Mouse (Mus musculus): ENCODE data around the gene Cage1. TPM values are rescaled to one million over a fixed set of nuclear protein-coding genes. Genes with fewer than 3 reads are reported as not detected.
A peak's percentile ranks its signal among the peaks of the same experiment; 100 is the strongest.

The Cage1 gene
- polyA plus RNA-seq, 1 experiment from 2014 or later, result 2.6 TPM

DNA sequence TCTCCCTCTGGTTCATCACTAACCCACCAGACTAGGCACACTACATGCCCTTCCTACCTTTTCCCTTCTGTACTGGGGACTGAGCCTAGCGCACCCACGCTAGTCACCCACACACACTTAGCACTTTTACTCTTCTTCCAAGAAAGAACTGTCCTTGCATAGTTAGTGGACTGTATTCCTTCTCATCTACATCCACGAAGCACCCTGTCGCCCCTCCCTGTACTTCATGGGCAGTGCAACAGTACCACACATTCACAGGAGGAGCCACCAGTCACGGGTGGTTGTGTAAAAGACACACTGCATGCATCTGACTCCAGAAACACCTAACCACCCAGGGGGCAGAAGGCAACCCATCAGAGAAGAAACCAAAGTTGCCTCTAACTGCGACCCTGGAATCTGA is 62.8 kb downstream of the Cage1 start:
- Histone ChIP-seq H3K9me3 (no peaks in the 10 kb centered on the region), H3K27me3 (no peaks in the 10 kb centered on the region), H3K4me2 (replicated peaks) (no peak overlapping the region), H3K36me3 (peaks cover 28% of the 10 kb centered on the region), H3K9ac (replicated peaks) (no peak overlapping the region), H3K27ac (no peak overlapping the region), H3K4me1 (replicated peaks) (no peaks in the 10 kb centered on the region), H3K4me3 (replicated peaks) (no peak overlapping the region)
- ATAC-seq, result no peak
- WGBS, result 90% methylated on average over 6 of the region's 6 CpGs

DNA sequence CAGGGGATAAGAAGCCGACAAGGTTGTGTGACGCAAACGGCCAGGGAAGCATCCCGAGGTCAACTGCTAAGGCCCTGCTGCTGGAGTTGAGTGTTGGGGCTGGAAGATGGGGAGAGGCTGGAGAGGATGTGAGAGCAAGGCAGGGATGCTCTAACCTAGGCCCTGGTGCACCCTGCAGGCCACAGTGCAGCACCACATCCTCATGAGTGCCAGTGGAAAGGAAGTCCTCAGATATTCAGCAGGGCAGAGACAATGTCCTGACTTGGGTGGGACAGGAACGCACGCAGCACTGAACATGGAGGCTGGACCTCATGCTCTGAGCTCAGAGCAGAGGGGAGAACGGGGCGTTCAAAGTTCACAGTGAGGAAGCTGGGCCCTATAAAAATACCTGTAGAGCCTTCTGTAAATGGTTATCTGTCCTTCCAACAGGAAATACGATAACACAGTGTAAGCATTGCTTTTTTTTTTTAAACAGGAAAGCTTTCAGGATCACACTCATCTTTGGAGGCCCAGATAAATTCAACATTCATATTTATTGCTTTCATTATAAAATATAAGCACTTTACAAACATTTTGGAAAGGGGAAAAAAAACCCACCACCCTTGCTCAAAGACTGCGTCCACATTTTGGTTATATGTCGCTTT is 65.9 kb downstream of the Cage1 start:
- Histone ChIP-seq H3K4me3 (replicated peaks) (no peak overlapping the region), H3K9me3 (no peaks in the 10 kb centered on the region), H3K9ac (replicated peaks) (no peak overlapping the region), H3K4me2 (replicated peaks) (no peak overlapping the region), H3K27ac (no peak overlapping the region), H3K36me3 (peaks cover 4% of the 10 kb centered on the region; the same call in 1 of the 2 replicates), H3K27me3 (no peaks in the 10 kb centered on the region), H3K4me1 (replicated peaks) (peaks cover 19% of the 10 kb centered on the region)
- no peak for ATAC-seq
- WGBS, result 90% methylated on average over 11 of the region's 11 CpGs

DNA sequence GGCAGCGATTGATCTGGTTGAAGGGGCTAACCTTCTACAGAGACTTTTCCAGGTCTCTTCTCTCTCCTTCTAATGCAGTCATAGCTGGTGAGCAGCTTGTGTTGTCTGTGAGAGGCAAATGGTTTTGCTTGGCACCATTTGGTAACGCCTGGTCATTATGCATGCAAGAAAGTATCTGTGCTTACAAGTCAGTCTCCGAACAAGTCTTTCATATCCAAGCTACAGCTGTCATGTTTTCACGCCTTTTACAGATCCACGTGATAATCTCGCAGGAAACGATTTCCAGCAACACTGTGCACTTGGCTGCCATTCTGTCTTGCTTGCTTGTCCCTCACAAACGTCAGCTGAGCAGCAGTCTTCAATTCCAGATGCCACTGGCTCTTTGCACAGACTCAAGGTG is 66.9 kb downstream of the Cage1 start:
- no peak for ATAC-seq

DNA sequence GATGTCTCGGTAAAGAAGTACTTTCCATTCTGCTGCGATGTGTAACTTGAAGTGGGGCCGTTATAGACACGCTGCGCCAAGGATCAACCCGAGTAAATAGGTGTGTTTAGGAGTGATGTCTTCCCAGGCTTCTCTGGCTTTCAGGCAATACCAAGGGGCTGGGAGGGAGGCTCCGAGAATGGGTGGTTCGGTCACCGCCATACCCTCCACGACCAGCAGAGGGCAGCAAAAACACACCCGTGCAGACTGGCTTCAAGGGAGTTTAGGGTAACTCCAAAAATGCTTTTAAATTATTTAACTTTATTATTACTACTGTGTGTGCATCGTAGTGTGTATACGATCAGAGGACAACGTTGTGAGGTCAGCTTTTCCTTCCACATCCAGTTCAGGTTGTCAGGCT is 67.5 kb downstream of the Cage1 start:
- H3K9ac ChIP-seq (replicated peaks), result no peak overlapping the region
- no peak for ATAC-seq
- no peak overlapping the region for H3K27ac ChIP-seq
- no peaks in the 10 kb centered on the region for H3K36me3 ChIP-seq
- peaks cover 6% of the 10 kb centered on the region; the same call in 1 of the 2 replicates for H3K27me3 ChIP-seq
- peaks cover 24% of the 10 kb centered on the region for H3K4me1 ChIP-seq (replicated peaks)
- no peaks in the 10 kb centered on the region for H3K9me3 ChIP-seq
- no peak overlapping the region for H3K4me3 ChIP-seq (replicated peaks)
- WGBS, result 11% methylated on average over 14 of the region's 14 CpGs
- no peak overlapping the region for H3K4me2 ChIP-seq (replicated peaks)

More for the DNA sequence above, 66.9 kb downstream of the Cage1 start:
- peaks cover 19% of the 10 kb centered on the region for H3K4me1 ChIP-seq (replicated peaks)
- no peaks in the 10 kb centered on the region for H3K9me3 ChIP-seq
- H3K9ac ChIP-seq (replicated peaks), result 0 out of 2 replicates have a peak overlapping the region, but pooled peaks have one; percentile 3
- 72% methylated on average over 8 of the region's 8 CpGs for WGBS
- no peak overlapping the region for H3K27ac ChIP-seq
- no peak overlapping the region for H3K4me3 ChIP-seq (replicated peaks)
- no peaks in the 10 kb centered on the region for H3K36me3 ChIP-seq
- H3K27me3 ChIP-seq, result no peaks in the 10 kb centered on the region
- H3K4me2 ChIP-seq (replicated peaks), result no peak overlapping the region

DNA sequence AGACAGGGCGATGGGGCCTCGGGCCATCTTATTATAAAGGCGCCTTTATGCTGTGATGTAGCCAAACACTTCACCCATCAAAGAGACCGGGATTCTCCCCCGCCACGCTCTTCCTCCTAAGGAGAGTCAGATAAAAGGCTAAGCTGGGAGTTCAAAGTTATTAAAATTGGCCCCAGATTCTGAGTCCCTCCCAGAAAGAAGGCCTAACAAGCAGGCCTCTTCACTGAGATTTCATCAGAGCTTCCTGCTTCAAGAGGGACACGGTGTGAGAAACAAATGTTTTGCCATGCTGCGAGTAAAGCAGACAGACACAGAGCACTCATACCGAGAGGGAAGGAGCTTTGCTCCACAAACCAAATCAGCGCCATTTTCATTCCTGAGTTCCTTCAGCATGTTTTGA is 69.3 kb downstream of the Cage1 start:
- no peak overlapping the region; the same call in 1 of the 2 replicates for H3K4me2 ChIP-seq (replicated peaks)
- ATAC-seq, result no peak
- H3K36me3 ChIP-seq, result no peaks in the 10 kb centered on the region
- no peaks in the 10 kb centered on the region for H3K9me3 ChIP-seq
- WGBS, result 58% methylated on average over 10 of the region's 10 CpGs
- H3K27me3 ChIP-seq, result peaks cover 11% of the 10 kb centered on the region; the same call in 1 of the 2 replicates
- H3K4me3 ChIP-seq (replicated peaks), result no peak overlapping the region
- H3K9ac ChIP-seq (replicated peaks), result no peak overlapping the region
- peaks cover 36% of the 10 kb centered on the region for H3K4me1 ChIP-seq (replicated peaks)
- peak overlapping the region; percentile 39; the same call in 1 of the 2 replicates for H3K27ac ChIP-seq

DNA sequence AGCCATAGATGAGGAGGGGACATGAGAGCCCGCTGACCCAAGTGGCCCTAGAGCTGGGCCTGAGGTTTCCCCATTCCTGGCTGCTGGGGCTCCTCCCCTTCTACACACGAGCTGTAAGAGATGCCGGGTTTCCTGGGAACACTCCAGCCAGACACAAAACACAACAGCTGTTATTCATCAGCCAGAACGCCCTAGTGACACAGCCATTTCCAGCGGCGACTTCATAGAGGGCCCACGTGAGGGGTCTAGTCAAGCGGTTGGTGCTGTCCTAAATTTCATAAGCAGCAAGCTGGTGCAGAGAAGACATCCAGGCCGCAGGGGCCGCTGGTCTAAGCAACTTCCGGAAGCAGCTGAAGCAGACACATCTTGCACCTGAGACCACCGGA is 69.8 kb downstream of the Cage1 start:
- Histone ChIP-seq H3K27ac (peak overlapping the region; percentile 39; the same call in 1 of the 2 replicates), H3K9ac (replicated peaks) (no peak overlapping the region), H3K27me3 (peaks cover 11% of the 10 kb centered on the region; the same call in 1 of the 2 replicates), H3K36me3 (no peaks in the 10 kb centered on the region), H3K4me3 (replicated peaks) (no peak overlapping the region), H3K4me2 (replicated peaks) (no peak overlapping the region; the same call in 1 of the 2 replicates), H3K4me1 (replicated peaks) (peaks cover 36% of the 10 kb centered on the region), H3K9me3 (no peaks in the 10 kb centered on the region)
- WGBS, result 56% methylated on average over 12 of the region's 12 CpGs
- ATAC-seq, result 0 out of 2 replicates have a peak, but pooled peaks have one; percentile 15

DNA sequence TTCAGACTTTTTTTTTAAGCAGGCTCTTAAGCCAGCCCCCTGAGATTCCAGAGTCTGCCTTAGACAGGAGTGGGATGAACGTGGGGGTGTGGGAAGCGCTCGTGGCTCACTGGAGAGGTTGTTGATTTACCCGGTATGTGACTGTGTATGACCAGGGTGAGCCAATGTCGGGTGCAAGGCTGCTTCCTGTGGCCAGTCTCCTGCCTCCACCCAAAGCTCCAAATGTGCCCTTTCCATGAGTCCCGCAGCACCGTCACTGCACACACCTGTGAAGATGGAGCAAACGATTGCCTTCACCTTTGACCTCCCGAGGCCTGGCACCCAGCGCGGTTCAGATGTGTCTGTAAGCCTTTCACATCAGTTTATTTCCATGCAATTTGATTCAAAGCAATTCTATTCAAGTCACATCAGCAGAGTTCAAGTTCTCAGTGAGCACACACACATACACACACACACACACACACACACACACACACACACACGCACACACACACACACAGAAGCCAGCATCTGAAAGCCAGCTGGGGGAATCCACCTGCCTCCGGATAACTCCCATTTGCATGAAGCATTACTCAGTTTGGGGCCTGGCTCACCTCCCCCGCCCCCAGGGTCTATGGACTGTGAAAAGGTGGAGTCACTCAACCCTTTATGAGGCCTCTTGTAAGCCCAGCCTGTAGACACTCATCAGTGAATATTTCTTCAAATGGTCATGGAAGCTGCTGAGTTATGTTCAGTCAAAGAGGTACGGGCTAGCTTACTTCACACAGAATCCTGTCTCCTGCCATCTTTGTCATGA is 70.4 kb downstream of the Cage1 start:
- Histone ChIP-seq H3K4me3 (replicated peaks) (no peak overlapping the region), H3K27me3 (peaks cover 11% of the 10 kb centered on the region; the same call in 1 of the 2 replicates), H3K4me2 (replicated peaks) (no peak overlapping the region), H3K27ac (peak overlapping the region; percentile 39; the same call in 1 of the 2 replicates), H3K36me3 (no peaks in the 10 kb centered on the region), H3K9me3 (no peaks in the 10 kb centered on the region), H3K9ac (replicated peaks) (no peak overlapping the region), H3K4me1 (replicated peaks) (peaks cover 36% of the 10 kb centered on the region)
- ATAC-seq, result no peak
- WGBS, result 77% methylated on average over 15 of the region's 15 CpGs

DNA sequence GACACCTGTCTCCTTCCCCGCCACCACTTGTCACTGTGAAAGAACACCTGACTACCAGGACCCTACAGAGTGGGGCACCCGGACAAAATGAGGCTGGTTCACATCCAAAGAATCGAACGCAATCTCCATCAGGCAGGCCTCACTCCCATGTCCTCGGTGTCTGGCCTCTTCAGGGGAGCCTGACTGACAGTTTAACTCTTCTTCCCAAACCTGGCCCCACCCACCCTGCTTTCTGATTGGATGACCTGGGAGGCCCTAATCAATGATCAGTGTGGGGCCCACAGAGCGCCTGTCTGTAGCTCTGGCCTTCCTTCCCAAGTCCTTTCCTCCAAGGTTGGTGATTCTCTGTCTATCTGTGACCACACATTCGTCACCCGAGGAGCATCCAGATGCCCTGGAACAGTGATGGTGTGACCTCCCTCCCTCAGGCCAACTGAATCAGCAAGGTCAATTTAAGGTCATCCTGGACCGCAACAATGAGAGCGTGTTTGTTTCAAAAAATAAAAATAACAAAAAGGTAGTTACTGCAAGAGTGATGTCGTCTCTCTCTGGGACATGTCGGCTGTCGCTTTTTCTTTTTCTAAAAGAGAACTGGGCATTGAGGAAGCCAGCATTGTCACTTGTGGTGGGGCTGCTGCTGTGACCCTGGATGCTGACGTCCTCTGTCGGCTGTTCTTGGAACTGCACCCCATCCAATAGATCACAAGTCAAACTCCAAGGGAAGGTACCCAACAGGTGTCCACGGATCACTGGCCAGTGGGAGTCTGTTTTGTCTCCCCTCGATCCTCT is 71.5 kb downstream of the Cage1 start:
- Histone ChIP-seq H3K4me2 (replicated peaks) (no peak overlapping the region), H3K27ac (no peak overlapping the region), H3K4me3 (replicated peaks) (no peak overlapping the region), H3K27me3 (peaks cover 11% of the 10 kb centered on the region; the same call in 1 of the 2 replicates), H3K36me3 (no peaks in the 10 kb centered on the region), H3K9me3 (no peaks in the 10 kb centered on the region), H3K4me1 (replicated peaks) (peaks cover 36% of the 10 kb centered on the region), H3K9ac (replicated peaks) (no peak overlapping the region)
- no peak for ATAC-seq
- 26% methylated on average over 17 of the region's 17 CpGs for WGBS

DNA sequence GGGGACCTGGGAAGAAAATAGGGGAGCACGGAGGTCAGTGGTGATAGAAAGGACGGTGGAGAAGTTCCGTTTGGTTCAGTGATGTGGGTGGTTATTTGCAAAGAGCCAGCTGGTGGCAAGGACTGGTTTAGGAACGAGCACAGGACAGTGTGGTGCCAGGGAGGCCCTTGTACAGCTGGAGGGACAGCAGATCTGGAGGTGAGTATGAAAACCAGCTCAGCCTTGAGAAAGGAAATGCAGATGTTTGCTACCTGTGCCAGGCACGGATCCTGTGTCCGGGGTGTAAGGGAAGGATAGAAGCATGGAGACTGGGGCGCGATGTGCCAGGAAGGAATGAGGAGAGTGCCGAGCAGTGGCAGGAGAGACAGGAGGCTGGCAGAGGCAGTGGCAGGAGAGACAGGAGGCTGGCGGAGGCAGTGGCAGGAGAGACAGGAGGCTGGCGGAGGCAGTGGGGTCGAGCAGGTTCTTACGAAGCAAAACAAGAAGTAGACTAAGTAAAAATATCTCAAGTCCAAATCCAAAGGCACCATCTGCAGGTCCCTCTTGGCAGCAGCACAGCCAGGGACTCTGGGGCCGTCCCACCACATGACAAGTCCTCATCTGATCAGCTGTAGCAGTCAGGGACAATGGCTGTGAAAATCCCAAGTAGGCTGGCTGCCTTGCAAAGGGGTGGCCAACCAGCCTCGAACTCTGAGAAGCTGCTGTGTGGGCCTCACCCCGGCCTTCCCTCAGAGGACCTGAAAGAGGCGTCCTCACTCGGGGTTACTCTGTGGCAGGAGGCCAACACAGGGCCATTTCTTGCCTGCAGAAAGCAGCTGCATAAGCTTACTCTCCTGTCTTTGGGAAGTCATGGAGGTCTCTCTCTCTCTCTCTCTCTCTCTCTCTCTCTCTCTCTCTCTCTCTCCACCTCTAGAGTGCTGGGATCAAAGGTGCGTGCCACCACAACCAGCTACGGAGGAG is 72.5 kb downstream of the Cage1 start:
- no peak for ATAC-seq
- peaks cover 36% of the 10 kb centered on the region for H3K4me1 ChIP-seq (replicated peaks)
- WGBS, result 36% methylated on average over 20 of the region's 20 CpGs
- H3K4me3 ChIP-seq (replicated peaks), result 0 out of 2 replicates have a peak overlapping the region, but pooled peaks have one; percentile 32
- no peak overlapping the region for H3K9ac ChIP-seq (replicated peaks)
- H3K4me2 ChIP-seq (replicated peaks), result peak overlapping the region; percentile 53
- peaks cover 11% of the 10 kb centered on the region; the same call in 1 of the 2 replicates for H3K27me3 ChIP-seq
- no peaks in the 10 kb centered on the region for H3K36me3 ChIP-seq
- no peak overlapping the region for H3K27ac ChIP-seq
- H3K9me3 ChIP-seq, result no peaks in the 10 kb centered on the region

DNA sequence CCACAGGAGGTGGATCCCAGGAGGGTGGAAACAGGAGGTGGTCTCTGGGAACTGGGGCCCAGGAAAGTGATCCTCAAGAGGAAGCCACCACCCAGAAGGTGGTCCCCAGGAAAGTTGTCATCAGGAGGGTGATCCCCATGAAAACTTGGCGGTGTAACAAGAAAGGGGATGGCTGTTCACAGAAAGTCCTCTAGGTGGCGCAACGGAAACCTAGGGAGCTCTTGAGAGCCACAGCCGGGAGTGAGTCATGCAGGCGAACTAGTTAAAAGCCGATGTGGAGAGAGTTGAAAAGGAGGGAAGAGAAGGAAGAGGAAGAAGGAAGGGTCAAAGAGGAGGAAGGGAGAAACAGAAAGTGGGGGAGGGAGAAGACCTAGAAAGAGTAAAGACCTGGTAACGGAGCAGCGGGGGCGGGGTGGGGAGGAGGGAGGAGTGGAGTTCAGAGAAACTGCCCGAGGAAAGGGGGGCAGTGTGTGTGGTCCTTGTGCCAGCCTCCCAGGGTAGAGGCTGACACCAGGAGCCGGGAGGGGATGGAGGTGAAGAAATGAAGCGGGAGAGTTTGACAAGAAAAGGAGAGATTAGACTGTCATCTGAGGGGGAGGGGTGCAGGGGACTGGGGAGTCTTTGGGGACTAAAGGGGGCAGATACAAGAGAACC is 73.4 kb downstream of the Cage1 start:
- Histone ChIP-seq H3K4me1 (replicated peaks) (peaks cover 36% of the 10 kb centered on the region), H3K36me3 (no peaks in the 10 kb centered on the region), H3K9ac (replicated peaks) (no peak overlapping the region), H3K4me3 (replicated peaks) (peak overlapping the region; percentile 32), H3K4me2 (replicated peaks) (peak overlapping the region; percentile 53), H3K27me3 (peaks cover 11% of the 10 kb centered on the region; the same call in 1 of the 2 replicates), H3K27ac (no peak overlapping the region), H3K9me3 (no peaks in the 10 kb centered on the region)
- ATAC-seq, result peak; percentile 43
- WGBS, result 1% methylated on average over 12 of the region's 12 CpGs

Data from midbrain, embryonic 13.5 days (tissue).